Mouse (Mus musculus) heart, embryonic 12.5 days (tissue): ENCODE data around the gene Gm4952. TPM values are rescaled to one million over a fixed set of nuclear protein-coding genes. Genes with fewer than 3 reads are reported as not detected.

Source experiments
- ATAC-seq: fragments of 200-750 bp; cut with Nextera tagmentation; 2 replicates; pipeline ENCODE4 v1.8.0; 2017; ENCODE audit warnings: moderate TSS enrichment, moderate library complexity; ENCODE audit not compliant: insufficient number of reproducible peaks, low FRiP score
- H3K27ac ChIP-seq: fragments of 300-500 bp; sonication (generic); 2 replicates; pipeline ENCODE4 v1.5.1; 2016; ENCODE audit warnings: mild to moderate bottlenecking, moderate library complexity; ENCODE audit not compliant: poor library complexity, severe bottlenecking
- H3K27me3 ChIP-seq: fragments of 300-500 bp; sonication (generic); replicated peaks from 2 replicates; pipeline ENCODE4 v1.6.1; 2016; ENCODE audit warnings: mild to moderate bottlenecking, moderate library complexity
- H3K36me3 ChIP-seq: fragments of 300-500 bp; sonication (generic); 2 replicates; pipeline ENCODE4 v1.6.1; 2016; ENCODE audit warnings: mild to moderate bottlenecking, moderate library complexity
- H3K4me1 ChIP-seq: fragments of 300-500 bp; sonication (generic); replicated peaks from 2 replicates; pipeline ENCODE4 v1.6.1; 2016; ENCODE audit warnings: mild to moderate bottlenecking
- H3K4me2 ChIP-seq: fragments of 300-500 bp; sonication (generic); 2 replicates; pipeline ENCODE4 v1.6.1; 2016; ENCODE audit warnings: mild to moderate bottlenecking, moderate library complexity
- H3K4me3 ChIP-seq: fragments of 300-500 bp; sonication (generic); 2 replicates; pipeline ENCODE4 v1.5.1; 2016; ENCODE audit warnings: mild to moderate bottlenecking
- H3K9ac ChIP-seq: fragments of 300-500 bp; sonication (generic); 2 replicates; pipeline ENCODE4 v1.6.1; 2016; ENCODE audit warnings: mild to moderate bottlenecking, moderate library complexity
- H3K9me3 ChIP-seq: fragments of 300-500 bp; sonication (generic); replicated peaks from 2 replicates; pipeline ENCODE4 v1.6.1; 2016; ENCODE audit warnings: mild to moderate bottlenecking, moderate library complexity
- WGBS: fragments of 180-500 bp; shearing (Covaris S2); methylation state at CpG from one replicate; pipeline ENCODE4 v1.1.7; 2016; 5-methylcytosine and 5-hydroxymethylcytosine counted together
- polyA plus RNA-seq: library from polyadenylated mRNA; unstranded; fragments of >200 nt; fragmentation: Nextera tagmentation; extraction: Ambion mirVana; gene quantifications from 2 replicates; pipeline ENCODE4 v1.2.1, GENCODE M21; 2016

Gm4952 gene
- polyA plus RNA-seq, 1 experiment from 2014 or later, result 0.15 TPM

DNA sequence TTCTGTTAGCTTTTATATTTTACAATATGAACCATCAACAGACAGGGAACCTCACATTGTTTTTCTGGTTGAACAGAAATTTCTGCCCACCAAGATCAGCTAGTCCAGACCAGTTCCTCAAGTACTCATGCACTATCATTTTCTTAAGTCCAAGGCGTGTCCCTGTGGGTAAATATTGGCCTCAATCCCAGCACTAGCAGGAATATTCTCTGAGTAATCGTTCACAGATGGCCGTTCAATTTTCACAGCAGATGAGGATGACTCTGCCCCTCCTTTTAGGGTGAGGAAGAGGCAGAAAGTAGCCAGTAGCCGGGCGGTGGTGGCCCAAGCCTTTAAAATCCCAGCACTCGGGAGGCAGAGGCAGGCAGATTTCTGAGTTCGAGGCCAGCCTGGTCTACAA, 24.7 kb upstream of the Gm4952 start:
- no peak overlapping the region for H3K4me3 ChIP-seq
- H3K9ac ChIP-seq, result no peak overlapping the region
- H3K9me3 ChIP-seq, result no peaks in the 10 kb centered on the region
- H3K4me1 ChIP-seq, result peaks cover 11% of the 10 kb centered on the region
- H3K36me3 ChIP-seq, result peaks cover 22% of the 10 kb centered on the region
- H3K4me2 ChIP-seq, result no peak overlapping the region
- H3K27me3 ChIP-seq, result no peaks in the 10 kb centered on the region
- no peak overlapping the region for H3K27ac ChIP-seq
- no peak for ATAC-seq
- WGBS, result 80% methylated on average over 7 of the region's 7 CpGs

DNA sequence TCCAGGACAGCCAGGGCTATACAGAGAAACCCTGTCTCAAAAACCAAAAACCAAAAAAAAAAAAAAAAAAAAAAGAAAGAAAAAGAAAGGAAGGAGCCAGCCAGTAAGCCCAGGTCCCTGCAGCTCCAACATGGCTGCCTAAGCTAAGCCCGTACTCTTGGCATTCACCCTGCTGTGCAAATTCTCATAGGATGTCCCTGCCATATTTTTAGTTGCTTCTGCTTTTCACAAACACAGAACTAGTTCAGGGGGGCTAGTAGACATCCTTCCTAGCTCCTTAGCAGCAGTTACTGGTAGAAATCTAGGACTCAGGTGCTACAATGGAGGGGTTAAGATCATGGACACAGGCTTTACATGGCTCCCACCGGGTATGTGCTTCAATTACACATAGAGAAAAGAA, 24.3 kb upstream of the Gm4952 start:
- no peaks in the 10 kb centered on the region for H3K9me3 ChIP-seq
- H3K4me3 ChIP-seq, result no peak overlapping the region
- no peak overlapping the region for H3K27ac ChIP-seq
- ATAC-seq, result no peak
- H3K9ac ChIP-seq, result no peak overlapping the region
- H3K4me1 ChIP-seq, result peaks cover 11% of the 10 kb centered on the region
- peaks cover 22% of the 10 kb centered on the region for H3K36me3 ChIP-seq
- H3K4me2 ChIP-seq, result 0 out of 2 replicates have a peak overlapping the region, but pooled peaks have one; percentile 5
- WGBS, result 85% methylated on average over 2 of the region's 2 CpGs
- H3K27me3 ChIP-seq, result no peaks in the 10 kb centered on the region

DNA sequence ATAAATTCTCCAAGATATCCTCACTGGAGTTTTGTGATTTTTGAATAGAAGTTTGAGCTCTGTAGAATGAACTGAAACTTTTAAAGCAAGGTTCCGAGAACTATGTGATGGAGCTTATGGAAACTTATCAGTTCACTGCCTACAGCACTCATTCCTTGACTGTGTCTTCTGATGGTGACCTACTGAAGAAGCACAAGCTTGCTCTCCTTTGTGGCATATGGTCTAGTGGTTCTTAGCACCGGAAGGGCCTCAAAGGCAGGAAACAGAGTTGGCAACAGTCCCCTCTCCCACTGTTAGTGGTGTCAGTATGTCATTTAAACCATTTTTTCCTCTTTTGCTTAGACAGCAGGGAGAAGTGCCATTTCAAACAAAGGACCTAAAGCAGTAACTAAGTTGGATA, 23.1 kb upstream of the Gm4952 start:
- H3K4me2 ChIP-seq, result no peak overlapping the region
- ATAC-seq, result no peak
- H3K9me3 ChIP-seq, result no peaks in the 10 kb centered on the region
- peaks cover 22% of the 10 kb centered on the region for H3K36me3 ChIP-seq
- no peak overlapping the region for H3K27ac ChIP-seq
- H3K4me3 ChIP-seq, result no peak overlapping the region
- H3K4me1 ChIP-seq, result peaks cover 11% of the 10 kb centered on the region
- WGBS, result 75% methylated on average over 2 of the region's 2 CpGs
- H3K27me3 ChIP-seq, result no peaks in the 10 kb centered on the region
- no peak overlapping the region for H3K9ac ChIP-seq

DNA sequence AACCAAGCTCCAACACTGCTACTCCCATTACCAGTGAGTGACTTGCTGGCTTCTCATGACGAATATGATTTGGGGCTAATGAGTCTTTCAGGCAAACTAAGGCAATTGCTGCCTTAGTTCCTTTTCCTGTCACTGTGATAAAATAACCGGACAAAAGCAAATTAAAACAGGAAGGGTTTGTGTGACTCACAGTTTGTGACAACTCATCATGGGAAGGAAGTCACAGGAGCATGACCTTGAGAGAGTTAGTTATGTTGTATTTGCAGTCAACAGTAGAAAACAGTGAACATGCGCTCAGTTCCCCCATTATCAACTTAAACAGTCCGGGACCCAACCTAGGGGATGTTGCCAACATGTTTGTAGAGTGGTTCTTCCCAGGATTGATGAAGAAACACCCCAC, 14.5 kb upstream of the Gm4952 start:
- Histone ChIP-seq H3K4me2 (no peak overlapping the region), H3K27me3 (no peaks in the 10 kb centered on the region), H3K9ac (no peak overlapping the region), H3K27ac (no peak overlapping the region), H3K4me1 (no peaks in the 10 kb centered on the region), H3K36me3 (peaks cover 16% of the 10 kb centered on the region; the same call in 1 of the 2 replicates), H3K9me3 (no peaks in the 10 kb centered on the region), H3K4me3 (no peak overlapping the region)
- WGBS, result 59% methylated on average over 4 of the region's 4 CpGs
- ATAC-seq, result no peak

DNA sequence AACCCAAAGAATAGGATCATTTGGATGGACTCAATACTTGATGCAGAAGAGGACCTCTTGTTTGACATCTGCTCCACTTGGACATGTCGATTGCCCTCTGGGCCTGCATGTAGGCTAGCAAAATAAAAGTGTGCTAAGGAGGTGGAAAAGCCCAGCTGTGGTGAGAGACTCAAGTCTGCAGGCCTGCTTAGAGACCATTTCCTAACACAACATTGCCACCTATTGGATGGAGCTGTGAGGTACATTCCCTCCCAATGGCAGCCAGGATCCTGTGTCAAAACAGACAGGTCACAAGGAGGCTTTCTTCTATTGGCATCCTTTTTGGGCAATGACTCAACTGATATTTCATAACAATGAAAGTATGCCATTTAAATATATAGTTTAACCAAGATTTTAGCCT, 7.9 kb upstream of the Gm4952 start:
- Histone ChIP-seq H3K4me1 (peaks cover 7% of the 10 kb centered on the region), H3K27me3 (no peaks in the 10 kb centered on the region), H3K36me3 (peaks cover 9% of the 10 kb centered on the region; the same call in 1 of the 2 replicates), H3K27ac (no peak overlapping the region), H3K4me3 (no peak overlapping the region), H3K9me3 (no peaks in the 10 kb centered on the region), H3K4me2 (no peak overlapping the region), H3K9ac (no peak overlapping the region)
- 5% methylated on average over 1 of the region's 1 CpGs for whole genome bisulfite sequencing
- 0 out of 2 replicates have a peak, but pooled peaks have one; percentile 56 for ATAC-seq

DNA sequence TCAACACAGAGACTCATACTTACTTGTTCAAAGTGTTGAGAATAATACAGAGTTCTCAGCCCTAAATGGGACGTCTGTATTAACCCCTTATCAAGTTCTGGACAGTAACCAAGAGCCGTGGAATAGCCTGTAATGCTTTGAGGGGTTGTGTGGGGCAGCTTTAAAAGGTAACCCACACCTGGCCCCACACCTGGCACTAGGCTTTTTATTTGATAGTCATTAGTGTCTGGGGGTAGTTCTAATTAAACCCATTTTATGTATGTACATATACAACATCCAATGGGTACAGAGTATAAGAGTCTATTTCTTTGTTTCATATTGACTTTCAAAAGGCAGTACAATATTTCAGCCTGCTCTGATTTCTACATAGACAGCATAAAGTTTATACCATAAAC, 4.6 kb upstream of the Gm4952 start:
- H3K9me3 ChIP-seq, result no peaks in the 10 kb centered on the region
- peak overlapping the region; percentile 78 for H3K4me3 ChIP-seq
- no peaks in the 10 kb centered on the region for H3K36me3 ChIP-seq
- H3K9ac ChIP-seq, result no peak overlapping the region
- H3K27me3 ChIP-seq, result no peaks in the 10 kb centered on the region; the same call in 1 of the 2 replicates
- ATAC-seq, result no peak
- peaks cover 7% of the 10 kb centered on the region for H3K4me1 ChIP-seq
- peak overlapping the region; percentile 100 for H3K4me2 ChIP-seq
- WGBS, result 60% methylated on average over 2 of the region's 2 CpGs
- H3K27ac ChIP-seq, result no peak overlapping the region

DNA sequence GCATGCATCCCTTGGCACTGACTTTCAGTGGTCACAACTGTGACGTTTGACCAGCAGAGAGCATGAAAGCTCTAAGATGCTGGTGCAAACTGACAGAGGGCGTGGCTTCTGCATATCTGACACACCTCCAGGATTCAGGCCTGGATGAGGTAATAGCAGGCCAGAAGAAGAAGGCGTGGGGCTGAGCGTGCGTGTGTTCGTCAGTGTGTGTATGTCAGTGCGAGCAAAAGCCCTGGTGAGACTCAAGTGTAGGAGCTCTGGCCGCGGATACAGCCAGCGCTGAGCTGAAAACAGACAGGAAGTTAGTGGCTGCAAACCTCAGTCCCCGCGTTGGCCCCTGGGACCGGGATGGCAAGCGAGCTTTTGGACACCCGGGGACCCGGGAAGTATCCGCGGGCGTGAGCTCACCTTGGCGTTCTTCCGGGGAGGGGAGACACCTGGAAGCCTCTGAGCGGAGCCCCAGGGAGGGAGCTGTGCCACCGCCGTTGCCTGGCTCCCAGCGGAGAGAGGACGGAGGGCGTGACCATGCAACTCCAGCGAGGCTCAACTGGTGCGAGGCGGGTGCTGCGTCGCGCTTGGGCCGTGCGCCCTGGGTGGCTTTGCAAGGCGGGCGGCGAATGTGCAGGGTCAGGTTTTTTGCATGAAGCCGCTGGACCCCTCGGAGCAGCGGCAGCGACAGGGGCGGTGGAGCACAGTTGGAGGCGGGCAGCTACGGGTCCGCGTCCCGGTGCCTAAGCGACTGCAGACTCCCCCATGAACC, 4.1 kb upstream of the Gm4952 start:
- peak overlapping the region; percentile 78 for H3K4me3 ChIP-seq
- peak overlapping the region; percentile 57; the same call in 1 of the 2 replicates for H3K27ac ChIP-seq
- peak; percentile 82 for ATAC-seq
- peak overlapping the region; percentile 79 for H3K9ac ChIP-seq
- no peaks in the 10 kb centered on the region for H3K36me3 ChIP-seq
- WGBS, result 0% methylated on average over 49 of the region's 49 CpGs
- H3K4me1 ChIP-seq, result peaks cover 7% of the 10 kb centered on the region
- H3K9me3 ChIP-seq, result no peaks in the 10 kb centered on the region
- H3K4me2 ChIP-seq, result peak overlapping the region; percentile 100
- H3K27me3 ChIP-seq, result no peaks in the 10 kb centered on the region; the same call in 1 of the 2 replicates

DNA sequence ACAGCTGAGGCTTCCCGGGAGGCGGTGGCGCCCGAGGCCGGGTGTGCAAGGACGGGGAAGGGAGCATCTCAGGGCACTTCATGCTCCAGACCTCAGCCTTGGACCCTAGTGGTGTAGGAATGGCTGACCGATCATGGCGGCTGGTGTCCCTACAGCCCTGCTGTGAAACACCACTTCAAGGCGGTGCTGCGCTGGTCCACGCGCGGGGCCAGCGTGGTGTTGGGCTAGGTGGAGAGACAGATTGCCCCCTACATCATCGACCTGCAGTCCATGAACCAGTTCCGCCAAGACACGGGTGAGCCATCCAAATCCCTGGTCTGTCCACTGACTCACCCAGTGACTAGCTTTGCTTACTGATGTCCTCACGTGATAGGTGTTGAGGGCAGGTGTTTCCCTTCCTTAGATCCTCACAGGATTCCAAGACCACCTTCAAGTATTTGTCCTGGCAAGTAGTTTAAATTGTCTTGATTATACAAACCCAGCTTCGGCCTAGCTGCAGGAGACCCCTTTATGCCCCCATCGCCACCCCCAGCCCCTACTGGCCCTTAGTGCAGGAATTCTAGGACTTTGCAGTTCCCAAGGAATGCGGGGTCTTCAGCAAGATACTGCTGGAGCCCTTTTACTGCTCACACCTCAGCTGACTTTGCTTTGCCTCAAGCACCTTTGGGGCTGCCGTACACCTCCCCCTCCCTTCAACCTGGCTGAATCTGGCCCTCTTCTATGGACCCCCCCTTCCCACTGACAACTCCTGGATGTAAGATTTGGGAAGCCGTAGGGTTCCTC, 3.3 kb upstream of the Gm4952 start:
- Histone ChIP-seq H3K9ac (peak overlapping the region; percentile 79), H3K4me1 (peaks cover 7% of the 10 kb centered on the region), H3K27me3 (no peaks in the 10 kb centered on the region; the same call in 1 of the 2 replicates), H3K36me3 (no peaks in the 10 kb centered on the region), H3K4me3 (peak overlapping the region; percentile 78), H3K4me2 (peak overlapping the region; percentile 100), H3K27ac (no peak overlapping the region), H3K9me3 (no peaks in the 10 kb centered on the region)
- 19% methylated on average over 22 of the region's 23 CpGs for WGBS
- peak; percentile 54 for ATAC-seq

DNA sequence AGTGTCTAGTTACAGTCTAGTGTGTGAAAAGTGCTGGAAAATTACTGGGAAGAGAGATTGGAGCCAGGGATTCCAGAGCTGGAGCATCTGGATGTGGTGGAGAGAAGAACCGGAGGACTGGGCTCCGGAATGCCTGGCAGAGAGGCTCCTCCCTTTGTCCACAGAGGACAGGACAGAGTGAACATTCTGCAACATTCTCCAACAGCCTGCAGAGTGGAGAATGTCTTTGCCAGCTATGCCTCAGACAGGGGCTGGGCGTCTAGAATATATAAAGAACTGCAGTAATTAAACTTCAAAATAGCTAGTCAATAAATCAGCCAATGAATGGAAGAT, 2.7 kb upstream of the Gm4952 start:
- H3K9me3 ChIP-seq, result no peaks in the 10 kb centered on the region
- ATAC-seq, result no peak
- H3K9ac ChIP-seq, result no peak overlapping the region
- WGBS, result 56% methylated on average over 3 of the region's 3 CpGs
- peaks cover 7% of the 10 kb centered on the region for H3K4me1 ChIP-seq
- H3K36me3 ChIP-seq, result no peaks in the 10 kb centered on the region
- H3K27ac ChIP-seq, result no peak overlapping the region
- H3K4me2 ChIP-seq, result peak overlapping the region; percentile 100
- H3K4me3 ChIP-seq, result no peak overlapping the region
- no peaks in the 10 kb centered on the region; the same call in 1 of the 2 replicates for H3K27me3 ChIP-seq

DNA sequence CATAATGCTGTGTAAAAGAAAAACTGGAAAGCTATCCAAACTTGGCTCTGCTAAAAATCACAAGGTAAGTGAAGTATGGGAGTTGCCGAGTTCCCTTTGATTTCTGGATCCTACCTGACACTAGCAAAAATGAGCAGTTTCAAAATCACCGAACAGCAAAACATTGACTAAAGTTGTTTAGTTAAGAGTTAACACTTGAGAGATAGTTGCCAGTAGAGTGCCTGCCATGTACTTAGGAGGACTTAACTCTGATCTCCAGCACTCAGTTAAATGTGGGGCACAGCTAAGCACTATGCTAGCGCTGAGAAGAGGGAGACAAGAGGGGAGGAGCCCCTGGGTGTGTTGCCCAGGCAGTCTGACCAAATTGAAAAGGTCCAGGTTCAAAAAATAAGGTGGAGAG, 1.1 kb upstream of the Gm4952 start:
- no peak overlapping the region for H3K4me2 ChIP-seq
- 69% methylated on average over 3 of the region's 3 CpGs for whole genome bisulfite sequencing
- no peak overlapping the region for H3K9ac ChIP-seq
- H3K27ac ChIP-seq, result no peak overlapping the region
- H3K9me3 ChIP-seq, result no peaks in the 10 kb centered on the region
- no peak overlapping the region for H3K4me3 ChIP-seq
- no peaks in the 10 kb centered on the region for H3K36me3 ChIP-seq
- ATAC-seq, result no peak
- peaks cover 7% of the 10 kb centered on the region for H3K4me1 ChIP-seq
- H3K27me3 ChIP-seq, result no peaks in the 10 kb centered on the region; the same call in 1 of the 2 replicates

DNA sequence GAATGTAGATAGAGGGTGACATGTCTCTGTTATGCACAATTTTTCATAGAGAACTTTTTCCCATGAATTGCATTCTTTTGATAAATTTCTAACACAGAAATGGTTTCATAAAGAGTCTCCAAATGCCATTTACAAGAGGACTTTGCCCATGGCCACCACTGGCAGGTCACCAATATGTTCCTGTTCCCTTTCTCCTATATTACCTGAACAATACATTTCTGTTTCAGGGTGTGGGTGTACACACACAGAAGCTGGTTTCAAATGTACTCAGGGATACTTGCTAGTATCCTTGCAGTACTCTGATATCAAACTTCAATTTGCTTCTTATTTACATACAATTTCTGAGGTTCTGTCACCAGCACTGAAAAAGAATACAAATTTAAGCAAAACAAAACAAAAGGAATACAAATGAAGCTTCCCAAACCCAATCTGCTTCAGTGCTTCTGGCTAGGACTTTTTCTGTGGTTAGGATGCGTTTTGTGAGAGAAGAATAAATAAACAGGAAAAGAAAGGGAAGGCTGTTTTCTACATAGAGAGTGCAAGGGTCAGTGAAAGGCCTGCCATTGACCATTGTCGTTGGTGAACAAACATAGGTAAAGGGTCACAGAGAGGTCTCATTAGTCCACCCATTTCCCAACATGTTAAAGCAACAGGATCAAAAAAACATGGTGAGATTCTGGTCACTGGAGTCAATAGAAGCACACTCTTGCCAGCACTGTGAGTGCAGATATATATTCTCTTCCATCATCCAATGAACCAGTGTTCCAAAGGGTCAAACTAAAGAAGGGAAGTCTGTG, 1.1 kb downstream of the Gm4952 start:
- Histone ChIP-seq H3K4me3 (no peak overlapping the region), H3K9ac (no peak overlapping the region), H3K4me2 (no peak overlapping the region), H3K36me3 (no peaks in the 10 kb centered on the region), H3K27me3 (no peaks in the 10 kb centered on the region; the same call in 1 of the 2 replicates), H3K27ac (no peak overlapping the region), H3K9me3 (no peaks in the 10 kb centered on the region), H3K4me1 (peaks cover 7% of the 10 kb centered on the region)
- WGBS, result 40% methylated on average over 2 of the region's 2 CpGs
- ATAC-seq, result no peak
